Mouse (Mus musculus): ENCODE measurements around the gene Tgfbr1.
A peak's percentile ranks its signal among the peaks of the same experiment; 100 is the strongest.
"Not testable (repeated sequence)": the region's sequence is repeated elsewhere in the genome, so short reads cannot be mapped to it uniquely, and the experiment has no call there.

Tgfbr1 gene

GRCm38 (mm10) chr4:47347022-47347421, 6.0 kb upstream of the Tgfbr1 start:
- DNase-seq (ENCODE audit: extremely low read depth, insufficient read length, low spot score) = no peak

GRCm38 (mm10) chr4:47349759-47350158, 3.3 kb upstream of the Tgfbr1 start:
- no peak for DNase-seq (ENCODE audit: extremely low read depth, insufficient read length, low spot score)

GRCm38 (mm10) chr4:47351386-47352049, 1.5 kb upstream of the Tgfbr1 start:
- peak; percentile 34 for DNase-seq (ENCODE audit: extremely low read depth, insufficient read length, low spot score)

GRCm38 (mm10) chr4:47352061-47352661, 861 bp upstream of the Tgfbr1 start:
- no peak for DNase-seq (ENCODE audit: extremely low read depth, insufficient read length, low spot score)

- DNase-seq (ENCODE audit: extremely low read depth, insufficient read length, low spot score) = no peak
Measured at GRCm38 (mm10) chr4:47353416-47354111, 542 bp downstream of the Tgfbr1 start.

GRCm38 (mm10) chr4:47354304-47354703, 1.3 kb downstream of the Tgfbr1 start:
- DNase-seq (ENCODE audit: extremely low read depth, insufficient read length, low spot score) = no peak

DNA sequence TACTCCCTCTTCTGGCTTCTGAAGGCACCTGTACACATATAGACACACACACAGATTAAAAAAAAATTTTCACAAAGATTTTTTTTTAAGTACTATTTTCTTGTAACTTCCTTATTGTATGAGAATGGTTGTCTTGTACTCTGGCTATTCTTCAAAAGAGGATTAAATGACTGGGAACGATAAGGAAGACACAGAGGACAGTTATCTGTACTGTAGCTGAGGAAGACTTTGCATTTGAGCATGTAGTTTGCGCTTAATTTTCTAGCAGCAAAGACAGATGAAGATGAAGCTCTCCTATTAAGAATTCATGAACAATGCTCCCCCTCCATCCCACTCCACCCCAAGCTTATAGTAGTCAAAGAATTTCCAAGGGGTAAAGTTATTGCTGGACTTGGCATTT, 9.6 kb downstream of the Tgfbr1 start:
- no peak for DNase-seq (ENCODE audit: extremely low read depth, insufficient read length, low spot score)

GRCm38 (mm10) chr4:47363134-47363533, 10.1 kb downstream of the Tgfbr1 start:
- DNase-seq (ENCODE audit: extremely low read depth, insufficient read length, low spot score) = no peak

DNA sequence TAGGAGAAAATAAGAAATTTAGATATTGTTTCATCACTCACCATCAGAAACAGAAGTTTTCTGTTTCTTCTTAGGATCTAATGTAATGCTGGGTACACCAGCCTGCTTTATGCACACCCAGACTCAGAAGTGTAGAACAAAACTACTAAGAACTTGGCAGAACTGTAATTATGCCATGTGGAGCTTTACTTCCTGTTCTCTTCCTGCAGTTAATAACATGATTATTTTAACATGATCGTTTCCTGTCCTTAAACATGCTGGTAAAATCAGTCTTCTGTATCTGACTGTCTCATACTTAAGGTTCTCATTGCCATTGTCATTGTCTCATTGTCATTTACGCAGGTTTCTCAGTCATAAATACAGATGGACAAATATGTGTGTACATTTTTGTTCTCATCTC, 15.7 kb downstream of the Tgfbr1 start:
- DNase-seq (ENCODE audit: extremely low read depth, insufficient read length, low spot score) = no peak

GRCm38 (mm10) chr4:47378716-47379115, 25.7 kb downstream of the Tgfbr1 start:
- DNase-seq (ENCODE audit: extremely low read depth, insufficient read length, low spot score) = no peak

DNA sequence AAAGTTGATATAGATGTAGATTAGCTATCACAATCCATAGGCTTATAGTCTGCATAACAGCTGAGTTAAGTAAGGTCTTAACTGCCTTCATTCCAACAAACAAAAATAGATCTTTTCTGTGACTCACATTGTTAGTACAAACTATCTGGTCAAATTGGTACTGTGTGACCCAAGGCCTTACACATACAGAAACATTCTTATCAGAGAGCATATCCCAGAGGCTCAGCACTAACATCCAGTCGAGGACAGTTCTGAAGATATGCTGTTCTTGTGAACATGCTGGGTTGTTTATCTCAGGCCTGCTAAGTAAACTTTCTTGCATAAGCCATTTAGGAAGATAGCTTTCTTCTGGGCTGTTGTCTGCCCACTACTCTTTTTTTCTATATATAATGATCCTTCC, 29.4 kb downstream of the Tgfbr1 start:
- no peak for DNase-seq (ENCODE audit: extremely low read depth, insufficient read length, low spot score)

- DNase-seq (ENCODE audit: extremely low read depth, insufficient read length, low spot score) = not testable (repeated sequence)
Measured at GRCm38 (mm10) chr4:47391926-47392325, 38.9 kb downstream of the Tgfbr1 start.

DNA sequence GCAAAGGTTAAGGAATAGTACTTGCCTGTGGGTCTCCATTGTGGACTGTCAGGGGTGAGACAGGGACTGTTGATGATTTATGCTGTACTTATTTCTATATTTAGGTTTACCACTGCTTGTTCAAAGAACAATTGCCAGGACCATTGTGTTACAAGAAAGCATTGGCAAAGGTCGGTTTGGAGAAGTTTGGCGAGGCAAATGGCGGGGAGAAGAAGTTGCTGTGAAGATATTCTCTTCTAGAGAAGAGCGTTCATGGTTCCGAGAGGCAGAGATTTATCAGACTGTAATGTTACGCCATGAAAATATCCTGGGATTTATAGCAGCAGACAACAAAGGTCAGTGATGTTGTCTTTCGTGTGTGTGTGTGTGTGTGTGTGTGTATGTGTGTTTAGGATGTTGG, 43.2 kb downstream of the Tgfbr1 start:
- DNase-seq (ENCODE audit: extremely low read depth, insufficient read length, low spot score) = no peak

- DNase-seq (ENCODE audit: extremely low read depth, insufficient read length, low spot score) = no peak
Measured at GRCm38 (mm10) chr4:47397951-47398687, 45.1 kb downstream of the Tgfbr1 start.

DNA sequence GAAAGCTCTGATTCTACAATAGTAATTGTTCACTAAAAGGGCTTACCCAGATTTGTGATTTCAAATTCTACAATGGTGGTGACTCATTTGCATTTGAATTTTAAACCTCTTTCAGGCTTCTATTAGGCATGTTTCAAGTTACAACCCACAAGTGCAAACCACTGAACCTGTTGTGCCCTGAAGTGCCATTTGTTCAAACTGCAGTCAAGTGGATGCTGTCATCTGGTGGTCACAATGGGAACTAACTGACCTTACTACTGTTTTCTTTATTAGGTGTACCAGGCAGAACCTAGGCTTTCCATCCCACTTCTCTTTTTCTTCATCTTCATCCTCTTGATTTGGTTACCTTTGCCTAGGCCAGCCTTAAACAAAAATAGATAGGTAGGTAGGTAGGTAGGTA, 46.8 kb downstream of the Tgfbr1 start:
- DNase-seq (ENCODE audit: extremely low read depth, insufficient read length, low spot score) = peak; percentile 10

GRCm38 (mm10) chr4:47400314-47400713, 47.3 kb downstream of the Tgfbr1 start:
- DNase-seq (ENCODE audit: extremely low read depth, insufficient read length, low spot score) = no peak

GRCm38 (mm10) chr4:47402200-47402599, 49.2 kb downstream of the Tgfbr1 start:
- no peak for DNase-seq (ENCODE audit: extremely low read depth, insufficient read length, low spot score)

- no peak for DNase-seq (ENCODE audit: extremely low read depth, insufficient read length, low spot score)
Measured at GRCm38 (mm10) chr4:47404536-47404935, 51.5 kb downstream of the Tgfbr1 start.

GRCm38 (mm10) chr4:47407161-47407560, 54.1 kb downstream of the Tgfbr1 start:
- peak; percentile 31 for DNase-seq (ENCODE audit: extremely low read depth, insufficient read length, low spot score)

DNA sequence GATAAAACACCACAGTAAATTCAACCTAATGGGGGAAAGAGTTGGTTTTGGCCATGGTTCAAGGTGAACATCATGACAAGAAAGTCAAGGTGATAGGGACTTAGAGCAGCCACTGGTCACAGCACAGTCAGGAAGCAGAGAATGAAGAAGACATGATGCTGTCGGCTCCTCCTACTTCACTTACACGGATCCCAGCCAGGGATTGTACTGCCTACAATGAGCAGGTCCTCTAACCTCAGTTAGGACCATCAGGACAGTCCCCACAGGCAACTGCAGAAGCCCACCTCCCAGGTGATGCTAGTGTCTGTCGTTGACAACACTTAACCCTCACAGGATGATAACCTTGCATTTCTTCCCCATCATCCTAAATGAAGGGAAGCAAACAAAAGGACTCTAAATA, 64.8 kb downstream of the Tgfbr1 start:
- DNase-seq (ENCODE audit: extremely low read depth, insufficient read length, low spot score) = no peak

DNA sequence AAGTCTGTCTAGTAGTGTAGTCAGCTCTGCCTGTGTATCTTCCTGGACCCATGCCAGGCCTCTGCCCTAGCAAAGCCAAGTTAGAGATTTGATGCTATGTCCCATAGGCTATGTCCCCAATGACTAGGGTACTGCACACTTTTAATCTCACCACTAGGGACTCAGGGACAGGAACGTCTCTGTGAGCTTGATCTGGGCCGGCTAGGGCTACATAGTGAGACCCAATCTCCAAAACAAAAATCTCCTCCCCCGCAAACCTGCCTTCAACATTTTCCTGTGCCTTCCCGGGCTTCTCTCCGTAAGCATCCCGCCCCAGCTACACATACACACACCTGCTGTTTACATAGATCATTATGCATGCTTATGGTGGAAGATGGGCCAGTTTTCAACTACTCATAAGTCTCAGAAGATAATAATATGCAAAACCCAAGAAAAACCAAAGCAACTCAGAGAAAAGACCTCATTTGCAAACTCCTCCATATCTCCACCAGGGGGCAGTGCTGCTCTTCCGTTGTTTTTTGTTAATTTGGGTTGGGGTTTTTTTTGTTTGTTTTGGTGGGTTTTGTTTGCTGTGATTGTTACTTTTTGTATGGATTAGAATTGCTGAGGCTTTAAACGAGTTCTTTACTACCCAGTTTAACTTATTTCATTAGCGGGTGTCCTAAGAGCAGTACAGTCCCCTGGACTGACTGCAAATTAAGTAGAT, 66.4 kb downstream of the Tgfbr1 start:
- DNase-seq (ENCODE audit: extremely low read depth, insufficient read length, low spot score) = no peak
